Mouse (Mus musculus): ENCODE data around the gene Il11ra1.
A peak's percentile ranks its signal among the peaks of the same experiment; 100 is the strongest.

Gene Il11ra1

GRCm38 (mm10) chr4:41711705-41712375 is 12.1 kb downstream of the Il11ra1 start:
- DNase-seq: no peak

GRCm38 (mm10) chr4:41712421-41713196 is 12.8 kb downstream of the Il11ra1 start:
- no peak for DNase-seq

- DNase-seq: peak; percentile 81 to 86
These were observed 13.6 kb downstream of the Il11ra1 start, which contains the start of gene Rpp25l for GRCm38 (mm10) chr4:41713197-41714067. Gene Rpp25l (minus strand): TSS chr4:41713534.

- DNase-seq: peak; percentile 56 to 71
These were observed 14.5 kb downstream of the Il11ra1 start for GRCm38 (mm10) chr4:41714276-41714675.

- no peak for DNase-seq
These were observed 15.3 kb downstream of the Il11ra1 start for GRCm38 (mm10) chr4:41715082-41715481.

GRCm38 (mm10) chr4:41715596-41715995 is 15.8 kb downstream of the Il11ra1 start:
- DNase-seq: peak in 1 of 2 experiments; percentile 45

GRCm38 (mm10) chr4:41716834-41717233 is 17.0 kb downstream of the Il11ra1 start:
- DNase-seq: no peak

- peak; percentile 91 to 93 for DNase-seq
These were observed 23.1 kb downstream of the Il11ra1 start, which contains the start of gene Dctn3 for GRCm38 (mm10) chr4:41722918-41723351. Gene Dctn3 (minus strand): TSS chr4:41723170.

GRCm38 (mm10) chr4:41726826-41727621 is 27.2 kb downstream of the Il11ra1 start:
- no peak for DNase-seq

- DNase-seq: no peak
These were observed 31.4 kb downstream of the Il11ra1 start, which contains the start of gene Arid3c for GRCm38 (mm10) chr4:41731052-41731765. Gene Arid3c (minus strand): TSS chr4:41731142.

- DNase-seq: peak; percentile 70 to 72
These were observed 37.9 kb downstream of the Il11ra1 start for GRCm38 (mm10) chr4:41737602-41738255.

GRCm38 (mm10) chr4:41738256-41738603 is 38.4 kb downstream of the Il11ra1 start:
- DNase-seq: no peak

GRCm38 (mm10) chr4:41739260-41739659 is 39.5 kb downstream of the Il11ra1 start:
- DNase-seq: no peak

GRCm38 (mm10) chr4:41740380-41741157 is 40.8 kb downstream of the Il11ra1 start:
- DNase-seq: peak in 1 of 2 experiments; percentile 56

- DNase-seq: peak; percentile 95 to 96
These were observed 41.4 kb downstream of the Il11ra1 start for GRCm38 (mm10) chr4:41741158-41741560.

GRCm38 (mm10) chr4:41744131-41744530 is 44.3 kb downstream of the Il11ra1 start:
- no peak for DNase-seq

GRCm38 (mm10) chr4:41745021-41745420 is 45.2 kb downstream of the Il11ra1 start:
- DNase-seq: no peak

- no peak for DNase-seq
These were observed 55.1 kb downstream of the Il11ra1 start, which contains the start of gene Galt for GRCm38 (mm10) chr4:41754797-41755337. Gene Galt (plus strand): TSS chr4:41755228.

All from lung, adult 18-20 months (tissue).